Mouse (Mus musculus): ENCODE measurements around the gene Lama5. TPM values are rescaled to one million over a fixed set of nuclear protein-coding genes. Genes with fewer than 3 reads are reported as not detected.
"Not testable (repeated sequence)": the region's sequence is repeated elsewhere in the genome, so short reads cannot be mapped to it uniquely, and the experiment has no call there.

The Lama5 gene
- total RNA-seq, 2 experiments from 2014 or later, result 8.7 to 11.2 TPM

- DNase-seq, result no peak
- intact Hi-C loops (cut with DNase I), result no loop called here
These were observed 20.3 kb downstream of the Lama5 start for GRCm38 (mm10) chr2:180205083-180205955.

- intact Hi-C loops (cut with DNase I), result no loop called here
- no peak for DNase-seq
These were observed 21.2 kb downstream of the Lama5 start for GRCm38 (mm10) chr2:180204501-180204900.

GRCm38 (mm10) chr2:180202805-180203204 is 22.9 kb downstream of the Lama5 start:
- intact Hi-C loops (cut with DNase I), result no loop called here
- no peak for DNase-seq

- intact Hi-C loops (cut with DNase I), result no loop called here
- DNase-seq, result no peak
These were observed 23.4 kb downstream of the Lama5 start for GRCm38 (mm10) chr2:180202263-180202662.

- no peak for DNase-seq
- intact Hi-C loops (cut with DNase I), result no loop called here
These were observed 24.4 kb downstream of the Lama5 start for GRCm38 (mm10) chr2:180201303-180201702.

GRCm38 (mm10) chr2:180200681-180201080 is 25.0 kb downstream of the Lama5 start:
- DNase-seq, result no peak
- intact Hi-C loops (cut with DNase I), result no loop called here

- intact Hi-C loops (cut with DNase I), result no loop called here
- DNase-seq, result no peak
These were observed 26.9 kb downstream of the Lama5 start for GRCm38 (mm10) chr2:180198782-180199181.

- DNase-seq, result no peak
- intact Hi-C loops (cut with DNase I), result no loop called here
These were observed 28.2 kb downstream of the Lama5 start for GRCm38 (mm10) chr2:180197323-180198037.

- no peak for DNase-seq
- intact Hi-C loops (cut with DNase I), result no loop called here
These were observed 28.9 kb downstream of the Lama5 start for GRCm38 (mm10) chr2:180196610-180197322.

- no peak for DNase-seq
- intact Hi-C loops (cut with DNase I), result loop anchor here (10.0 kb wide), 1 partner anchor 157 kb away; no protein-coding TSS in a partner anchor
These were observed 38.3 kb downstream of the Lama5 start for GRCm38 (mm10) chr2:180187362-180187761.

GRCm38 (mm10) chr2:180185686-180186085 is 40.0 kb downstream of the Lama5 start:
- intact Hi-C loops (cut with DNase I), result loop anchor here (10.0 kb wide), 1 partner anchor 159 kb away; no protein-coding TSS in a partner anchor
- DNase-seq, result peak; percentile 48 to 51

- intact Hi-C loops (cut with DNase I), result loop anchor here (5.0 to 10.0 kb wide), 2 partner anchors 68 to 160 kb away; no protein-coding TSS in a partner anchor
- no peak for DNase-seq
These were observed 40.9 kb downstream of the Lama5 start for GRCm38 (mm10) chr2:180184752-180185109.

- intact Hi-C loops (cut with DNase I), result loop anchor here (5.0 to 10.0 kb wide), 2 partner anchors 68 to 161 kb away; no protein-coding TSS in a partner anchor
- DNase-seq, result no peak
These were observed 41.5 kb downstream of the Lama5 start for GRCm38 (mm10) chr2:180184011-180184751.

GRCm38 (mm10) chr2:180181542-180181941 is 44.1 kb downstream of the Lama5 start:
- intact Hi-C loops (cut with DNase I), result loop anchor here (5.0 to 10.0 kb wide), 2 partner anchors 71 to 163 kb away; no protein-coding TSS in a partner anchor
- DNase-seq, result no peak

GRCm38 (mm10) chr2:180175725-180176124 is 49.9 kb downstream of the Lama5 start:
- intact Hi-C loops (cut with DNase I), result no loop called here
- DNase-seq, result no peak

- intact Hi-C loops (cut with DNase I), result loop anchor here (5.0 kb wide), 1 partner anchor 57 kb away; the partner anchor contains the start of gene Osbpl2
- no peak for DNase-seq
These were observed 51.5 kb downstream of the Lama5 start for GRCm38 (mm10) chr2:180174121-180174520.

GRCm38 (mm10) chr2:180173711-180174110 is 51.9 kb downstream of the Lama5 start:
- DNase-seq, result not testable (repeated sequence)
- intact Hi-C loops (cut with DNase I), result loop anchor here (5.0 kb wide), 1 partner anchor 56 kb away; the partner anchor contains the start of gene Osbpl2

- DNase-seq, result no peak
- intact Hi-C loops (cut with DNase I), result loop anchor here (5.0 kb wide), 1 partner anchor 56 kb away; the partner anchor contains the start of gene Osbpl2
These were observed 52.5 kb downstream of the Lama5 start for GRCm38 (mm10) chr2:180173163-180173562.

- no peak for DNase-seq
- intact Hi-C loops (cut with DNase I), result loop anchor here (5.0 kb wide), 1 partner anchor 55 kb away; the partner anchor contains the start of gene Osbpl2
These were observed 53.5 kb downstream of the Lama5 start for GRCm38 (mm10) chr2:180172152-180172551.
